Mouse (Mus musculus): ENCODE data around the gene Syn2.

Gene Syn2

DNA sequence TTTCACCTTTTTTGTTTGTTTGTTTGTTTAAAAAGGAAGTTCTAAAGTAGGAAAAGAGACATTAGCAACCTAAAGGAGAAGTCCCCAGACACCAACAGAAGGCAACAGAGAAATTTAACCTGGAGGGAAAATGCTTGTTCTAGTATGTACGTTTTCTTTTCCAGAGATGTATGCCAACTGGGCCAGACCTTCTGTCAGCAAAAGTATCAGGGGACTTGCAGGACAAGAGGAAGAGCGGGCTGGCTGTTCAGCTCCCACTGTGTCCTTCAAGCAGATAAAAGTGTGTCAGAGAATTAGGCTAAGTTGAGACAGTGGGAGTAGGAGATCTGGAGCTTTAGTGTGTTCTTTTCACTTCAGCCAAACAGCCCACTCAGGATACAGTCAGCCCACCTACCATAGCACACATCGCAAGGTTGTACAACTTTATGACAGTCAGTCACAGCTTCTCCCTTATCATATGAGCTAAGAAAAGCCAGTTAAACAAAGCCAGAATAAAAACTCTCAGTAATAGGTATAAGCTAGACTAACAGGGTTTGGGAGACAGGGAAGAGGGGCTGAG is 110.9 kb downstream of the Syn2 start:
- no peak for DNase-seq (ENCODE audit: low spot score)

DNA sequence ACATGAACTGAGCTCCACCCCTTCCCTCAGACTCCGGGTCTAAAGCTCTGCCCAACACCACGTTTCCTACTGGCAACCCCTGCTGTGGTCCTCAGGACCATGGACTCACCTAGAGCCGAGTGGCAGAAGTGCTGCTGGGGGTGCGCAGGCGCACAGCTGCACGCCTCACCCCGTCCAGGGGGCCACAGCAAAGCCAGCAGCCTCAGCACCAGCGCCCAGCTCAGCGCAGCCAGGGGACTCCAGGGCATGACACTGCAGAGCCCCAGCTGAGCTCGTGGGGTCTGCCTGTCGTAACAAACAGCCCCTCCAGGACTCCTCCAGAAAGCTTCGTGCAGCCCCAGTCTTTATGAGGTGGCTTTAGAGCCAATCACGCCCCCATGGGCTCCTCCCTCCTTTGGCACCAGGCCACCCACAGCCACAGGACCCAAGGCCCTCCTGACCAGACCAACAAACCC is 116.9 kb downstream of the Syn2 start:
- DNase-seq (ENCODE audit: low spot score), result peak; percentile 16

- no peak for DNase-seq (ENCODE audit: low spot score)
These were observed 117.6 kb downstream of the Syn2 start, which contains the start of gene Timp4 for GRCm38 (mm10) chr6:115252099-115252873. Gene Timp4, minus strand, starts transcription at chr6:115252205.

GRCm38 (mm10) chr6:115255171-115255570 is 120.5 kb downstream of the Syn2 start:
- DNase-seq (ENCODE audit: low spot score), result no peak

GRCm38 (mm10) chr6:115260507-115260906 is 125.8 kb downstream of the Syn2 start:
- no peak for DNase-seq (ENCODE audit: low spot score)

DNA sequence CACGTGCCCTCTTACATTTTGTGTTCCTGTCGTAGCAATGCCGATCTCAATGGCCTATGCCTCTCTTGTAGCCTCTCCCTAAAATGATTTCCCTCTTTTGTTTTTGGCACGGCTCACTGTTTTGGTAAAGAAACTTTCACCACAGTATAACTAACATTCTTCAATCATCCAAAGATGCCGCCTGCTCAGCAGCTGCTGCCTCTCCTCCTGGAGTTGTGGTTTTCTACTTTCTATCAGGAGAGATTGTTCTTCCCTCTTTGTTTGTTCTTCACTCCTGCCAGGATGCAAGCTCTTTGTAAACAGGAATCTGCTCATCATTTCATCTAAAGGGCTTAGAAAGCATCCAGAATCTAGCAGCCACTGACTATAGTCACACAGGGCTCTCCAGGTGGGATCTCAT is 132.1 kb downstream of the Syn2 start:
- no peak for DNase-seq (ENCODE audit: low spot score)

- peak; percentile 86 for DNase-seq (ENCODE audit: low spot score)
These were observed 133.2 kb downstream of the Syn2 start for GRCm38 (mm10) chr6:115267916-115268315.

- no peak for DNase-seq (ENCODE audit: low spot score)
These were observed 134.1 kb downstream of the Syn2 start for GRCm38 (mm10) chr6:115268551-115269385.

DNA sequence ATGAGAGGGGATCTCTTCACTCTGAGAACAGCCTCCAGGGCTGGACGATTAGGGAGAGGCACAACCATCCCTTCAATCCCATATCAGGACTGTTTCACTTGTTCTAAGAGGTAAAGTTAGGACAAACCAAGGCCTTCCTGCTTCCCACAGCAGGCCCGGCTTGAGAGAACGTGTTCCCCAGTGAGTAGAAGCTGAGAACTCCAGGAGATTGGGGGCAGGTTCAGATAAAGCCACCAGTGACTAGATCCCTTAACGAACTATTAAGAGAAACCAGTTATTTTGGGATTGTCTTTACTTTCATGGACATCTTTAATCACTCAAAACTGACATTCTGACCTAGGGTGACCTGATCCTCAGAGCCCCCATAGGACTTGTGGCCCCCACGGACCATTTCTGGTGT is 134.9 kb downstream of the Syn2 start:
- DNase-seq (ENCODE audit: low spot score), result no peak

DNA sequence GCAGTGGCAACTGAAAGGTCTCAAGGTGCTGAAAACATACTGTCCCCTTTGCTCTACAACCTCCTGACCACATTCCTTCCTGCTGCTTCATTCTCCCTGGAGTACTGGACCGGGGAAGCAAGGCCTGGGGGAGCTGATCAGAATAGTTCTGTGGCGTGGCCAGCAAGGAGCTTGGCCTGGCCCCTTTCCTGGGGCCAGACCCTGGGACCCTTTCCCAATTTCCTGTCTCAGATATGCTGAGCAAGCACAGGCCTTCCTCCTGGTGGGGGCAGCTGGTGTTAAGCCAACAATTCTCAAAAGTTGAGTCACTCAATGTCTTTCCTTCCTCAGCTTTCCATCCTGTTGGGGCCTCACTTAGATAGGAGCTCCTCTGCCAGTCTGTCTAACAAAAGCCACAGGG is 135.4 kb downstream of the Syn2 start:
- DNase-seq (ENCODE audit: low spot score), result no peak

DNA sequence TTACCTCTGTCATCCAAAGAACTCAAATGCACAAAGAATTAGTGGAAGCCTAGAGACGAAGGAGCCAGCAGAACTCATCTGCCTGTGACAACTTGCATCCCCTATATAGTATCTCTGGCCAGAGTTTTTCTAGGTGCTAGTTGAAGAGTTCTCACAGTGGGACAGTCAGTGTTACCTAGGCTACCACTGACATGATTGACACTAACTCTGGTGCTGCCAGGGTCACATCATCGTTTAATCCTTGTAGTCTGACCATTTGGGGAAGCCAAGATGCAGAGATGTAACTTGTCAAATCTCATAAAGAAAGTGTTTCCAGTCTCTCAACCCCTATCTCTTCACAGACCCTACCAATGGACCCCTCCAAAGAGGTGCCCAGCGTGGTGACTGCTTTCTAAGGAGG is 136.6 kb downstream of the Syn2 start:
- no peak for DNase-seq (ENCODE audit: low spot score)

DNA sequence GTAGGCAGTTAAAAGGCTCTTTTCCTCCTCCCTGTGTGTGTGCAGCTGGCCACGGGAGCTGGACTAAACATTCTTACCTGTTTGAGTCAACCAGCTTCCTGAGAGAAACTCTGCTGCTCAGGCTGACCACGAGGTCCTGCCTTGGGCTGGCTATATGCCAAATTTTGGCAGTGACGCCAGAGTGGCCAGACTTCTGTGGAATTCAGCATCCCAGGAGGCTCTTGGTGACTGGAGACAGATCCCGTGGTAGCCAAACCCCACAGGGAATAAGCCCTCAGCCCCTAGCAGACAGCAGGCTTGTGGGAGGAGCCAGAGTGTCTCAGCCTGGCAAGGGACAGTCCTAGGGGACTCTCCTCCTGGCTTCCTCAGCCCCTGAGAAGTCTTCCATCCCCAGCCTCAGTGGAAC is 137.2 kb downstream of the Syn2 start:
- DNase-seq (ENCODE audit: low spot score), result peak; percentile 26

- no peak for DNase-seq (ENCODE audit: low spot score)
These were observed 138.6 kb downstream of the Syn2 start for GRCm38 (mm10) chr6:115273346-115273745.

- no peak for DNase-seq (ENCODE audit: low spot score)
These were observed 140.0 kb downstream of the Syn2 start for GRCm38 (mm10) chr6:115274705-115275104.

- DNase-seq (ENCODE audit: low spot score), result no peak
These were observed 140.6 kb downstream of the Syn2 start for GRCm38 (mm10) chr6:115275116-115275815.

DNA sequence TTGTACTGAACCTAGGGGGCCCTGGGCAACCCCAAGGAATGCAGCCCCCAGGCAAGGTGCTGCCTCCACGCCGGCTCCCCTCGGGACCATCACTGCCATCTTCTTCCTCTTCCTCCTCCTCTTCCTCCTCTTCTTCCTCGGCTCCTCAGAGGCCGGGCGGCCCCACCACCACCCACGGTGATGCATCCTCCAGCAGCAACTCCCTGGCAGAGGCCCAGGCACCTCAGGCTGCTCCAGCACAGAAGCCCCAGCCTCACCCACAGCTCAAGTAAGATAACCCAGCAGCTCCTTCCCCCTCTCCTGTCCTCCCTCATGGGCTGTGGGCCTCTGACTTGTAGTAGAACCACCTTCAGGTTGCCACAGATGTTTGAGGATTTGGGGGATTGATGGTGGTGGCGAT is 143.4 kb downstream of the Syn2 start:
- DNase-seq (ENCODE audit: low spot score), result no peak

- DNase-seq (ENCODE audit: low spot score), result no peak
These were observed 144.9 kb downstream of the Syn2 start for GRCm38 (mm10) chr6:115279639-115280038.

- DNase-seq (ENCODE audit: low spot score), result no peak
These were observed 149.5 kb downstream of the Syn2 start for GRCm38 (mm10) chr6:115284153-115284552.

- DNase-seq (ENCODE audit: low spot score), result no peak
These were observed 151.7 kb downstream of the Syn2 start for GRCm38 (mm10) chr6:115286441-115286840.

DNA sequence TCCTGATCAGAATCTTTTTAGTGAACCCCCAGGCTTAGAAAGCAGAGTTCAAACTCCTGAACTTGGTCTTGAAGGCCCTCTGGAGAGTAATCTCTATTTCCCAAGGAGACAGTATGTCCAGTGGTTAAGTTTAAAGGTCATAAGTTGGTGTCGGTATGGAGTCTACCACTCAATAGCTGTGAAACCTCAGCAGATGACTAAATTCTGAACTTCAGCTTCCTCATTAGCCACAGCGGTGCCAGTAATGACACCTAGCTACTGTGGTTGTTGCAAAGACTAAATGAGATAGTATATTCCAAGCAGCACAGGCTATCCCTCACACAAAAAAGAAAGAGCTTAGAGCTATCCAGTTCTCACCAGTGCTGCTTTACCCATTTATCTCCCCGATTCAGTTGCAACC is 153.5 kb downstream of the Syn2 start:
- no peak for DNase-seq (ENCODE audit: low spot score)

DNA sequence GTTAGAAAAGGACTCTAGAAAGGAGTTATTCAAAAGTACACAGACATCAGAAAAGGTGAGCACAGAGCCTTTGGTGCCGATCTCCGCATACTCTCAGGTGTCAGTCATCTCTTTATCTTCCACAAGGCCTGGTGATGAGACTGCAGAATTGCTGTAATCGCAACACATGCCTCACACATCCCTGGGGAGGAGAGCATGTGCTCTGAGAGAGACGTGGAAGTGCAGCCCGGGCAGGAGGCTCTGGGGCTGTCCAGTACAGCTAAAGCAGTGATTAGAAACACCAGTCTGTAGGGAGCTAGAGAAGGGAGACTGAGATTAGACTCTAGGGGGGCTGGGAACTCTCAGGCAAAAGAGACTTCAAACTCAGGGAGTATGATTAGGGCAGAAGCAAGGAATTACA is 155.9 kb downstream of the Syn2 start:
- no peak for DNase-seq (ENCODE audit: low spot score)

- DNase-seq (ENCODE audit: low spot score), result no peak
These were observed 156.4 kb downstream of the Syn2 start for GRCm38 (mm10) chr6:115291068-115291467.

All from retina, embryonic 14.5 days (tissue).